Mouse (Mus musculus): ENCODE measurements at regions not wholly inside any gene's neighbourhood (a gene's known extent, or its start where the extent isn't known, plus 50 kb on each side); places are given as distances from the start of the nearest gene placed in this dataset.

GRCm38 (mm10) chr4:12743714-12744327 lies 572.0 kb upstream of the Fam92a start:
- no peaks in the 10 kb centered on the region for H3K36me3 ChIP-seq (replicated peaks)
- H3K27ac ChIP-seq (replicated peaks), result no peak overlapping the region
- DNase-seq (ENCODE audit: low spot score), result no peak
- no peaks in the 10 kb centered on the region for H3K9me3 ChIP-seq
- WGBS, result 66% methylated on average over 5 of the region's 5 CpGs
- no peaks in the 10 kb centered on the region for H3K27me3 ChIP-seq (replicated peaks; ENCODE audit: low read depth, poor library complexity, severe bottlenecking)
- no peak overlapping the region for H3K4me3 ChIP-seq
- H3K4me1 ChIP-seq, result no peaks in the 10 kb centered on the region

- Histone ChIP-seq H3K4me3 (no peak overlapping the region), H3K9me3 (no peaks in the 10 kb centered on the region), H3K27ac (replicated peaks) (no peak overlapping the region), H3K36me3 (replicated peaks) (no peaks in the 10 kb centered on the region), H3K4me1 (no peaks in the 10 kb centered on the region), H3K27me3 (replicated peaks; ENCODE audit: low read depth, poor library complexity, severe bottlenecking) (no peaks in the 10 kb centered on the region)
- no peak for DNase-seq (ENCODE audit: low spot score)
- WGBS, result 76% methylated on average over 3 of the region's 3 CpGs
Measured at GRCm38 (mm10) chr4:12736411-12736810, 564.6 kb upstream of the Fam92a start.

GRCm38 (mm10) chr4:12700189-12700588 lies 528.4 kb upstream of the Fam92a start:
- no peak overlapping the region for H3K27ac ChIP-seq (replicated peaks)
- H3K4me1 ChIP-seq, result peaks cover 3% of the 10 kb centered on the region; the same call in 1 of the 2 replicates
- H3K4me3 ChIP-seq, result no peak overlapping the region
- 85% methylated on average over 1 of the region's 1 CpGs for WGBS
- no peaks in the 10 kb centered on the region for H3K27me3 ChIP-seq (replicated peaks; ENCODE audit: low read depth, poor library complexity, severe bottlenecking)
- H3K36me3 ChIP-seq (replicated peaks), result no peaks in the 10 kb centered on the region
- no peaks in the 10 kb centered on the region for H3K9me3 ChIP-seq
- DNase-seq (ENCODE audit: low spot score), result no peak

GRCm38 (mm10) chr4:12677814-12678213 lies 506.0 kb upstream of the Fam92a start:
- Histone ChIP-seq H3K4me3 (no peak overlapping the region), H3K4me1 (peaks cover 9% of the 10 kb centered on the region), H3K9me3 (no peaks in the 10 kb centered on the region), H3K36me3 (replicated peaks) (no peaks in the 10 kb centered on the region), H3K27ac (replicated peaks) (peak overlapping the region; percentile 66), H3K27me3 (replicated peaks; ENCODE audit: low read depth, poor library complexity, severe bottlenecking) (no peaks in the 10 kb centered on the region)
- 56% methylated on average over 3 of the region's 3 CpGs for WGBS
- DNase-seq (ENCODE audit: low spot score), result peak; percentile 16

DNA sequence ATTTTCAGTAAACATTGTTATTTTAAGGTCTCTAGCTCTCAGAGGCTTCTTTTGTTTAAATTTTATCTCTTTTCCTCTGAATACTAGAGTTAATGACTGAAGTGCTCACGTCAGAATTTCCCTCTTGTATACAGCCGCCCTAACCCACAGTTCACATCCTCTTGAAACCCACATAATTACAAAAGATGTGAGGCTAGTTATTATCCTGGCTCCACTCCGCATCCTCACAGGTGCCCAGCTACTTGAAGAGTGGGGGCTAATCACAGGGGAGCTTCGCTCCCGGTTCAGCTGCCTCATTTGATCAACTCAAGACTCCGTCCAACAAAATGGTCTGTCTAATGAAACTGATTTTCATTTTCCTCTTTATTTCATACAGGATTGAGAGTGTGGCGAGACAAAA lies 499.6 kb upstream of the Fam92a start:
- no peaks in the 10 kb centered on the region for H3K36me3 ChIP-seq (replicated peaks)
- H3K9me3 ChIP-seq, result no peaks in the 10 kb centered on the region
- DNase-seq (ENCODE audit: low spot score), result no peak
- 75% methylated on average over 7 of the region's 7 CpGs for WGBS
- H3K4me3 ChIP-seq, result no peak overlapping the region
- H3K27ac ChIP-seq (replicated peaks), result no peak overlapping the region
- H3K27me3 ChIP-seq (replicated peaks; ENCODE audit: low read depth, poor library complexity, severe bottlenecking), result no peaks in the 10 kb centered on the region
- H3K4me1 ChIP-seq, result no peaks in the 10 kb centered on the region

GRCm38 (mm10) chr4:12663176-12663575 lies 491.4 kb upstream of the Fam92a start:
- H3K27me3 ChIP-seq (replicated peaks; ENCODE audit: low read depth, poor library complexity, severe bottlenecking), result no peaks in the 10 kb centered on the region
- peaks cover 3% of the 10 kb centered on the region; the same call in 1 of the 2 replicates for H3K4me1 ChIP-seq
- 22% methylated on average over 2 of the region's 2 CpGs for WGBS
- no peak overlapping the region for H3K27ac ChIP-seq (replicated peaks)
- no peak for DNase-seq (ENCODE audit: low spot score)
- H3K36me3 ChIP-seq (replicated peaks), result no peaks in the 10 kb centered on the region
- no peak overlapping the region for H3K4me3 ChIP-seq
- H3K9me3 ChIP-seq, result no peaks in the 10 kb centered on the region

DNA sequence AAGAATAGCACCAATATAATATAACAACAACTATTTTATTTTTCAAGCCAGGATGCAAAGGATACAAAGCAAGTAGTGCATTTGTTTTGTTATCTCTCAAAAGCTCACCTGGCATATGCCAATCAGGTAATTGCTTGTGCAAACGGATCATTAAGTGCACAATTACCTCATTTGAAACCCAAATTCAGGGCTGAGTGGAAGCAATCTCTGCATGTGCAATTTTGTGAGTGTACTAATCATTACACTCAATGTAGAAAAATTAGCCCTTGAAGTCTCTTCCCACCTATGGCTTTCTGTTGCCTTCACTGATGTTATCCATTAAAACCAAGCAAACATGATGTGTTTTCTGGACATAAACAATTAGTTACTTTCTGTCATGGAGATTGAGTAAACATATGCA lies 490.9 kb upstream of the Fam92a start:
- WGBS, result 48% methylated on average over 1 of the region's 1 CpGs
- Histone ChIP-seq H3K36me3 (replicated peaks) (no peaks in the 10 kb centered on the region), H3K27ac (replicated peaks) (no peak overlapping the region), H3K27me3 (replicated peaks; ENCODE audit: low read depth, poor library complexity, severe bottlenecking) (no peaks in the 10 kb centered on the region), H3K4me3 (no peak overlapping the region), H3K9me3 (no peaks in the 10 kb centered on the region), H3K4me1 (peaks cover 3% of the 10 kb centered on the region; the same call in 1 of the 2 replicates)
- DNase-seq (ENCODE audit: low spot score), result no peak

GRCm38 (mm10) chr4:12659084-12659483 lies 487.3 kb upstream of the Fam92a start:
- H3K4me1 ChIP-seq, result peaks cover 10% of the 10 kb centered on the region
- no peak overlapping the region for H3K4me3 ChIP-seq
- DNase-seq (ENCODE audit: low spot score), result no peak
- no peaks in the 10 kb centered on the region for H3K27me3 ChIP-seq (replicated peaks; ENCODE audit: low read depth, poor library complexity, severe bottlenecking)
- 64% methylated on average over 1 of the region's 1 CpGs for WGBS
- no peaks in the 10 kb centered on the region for H3K9me3 ChIP-seq
- no peak overlapping the region for H3K27ac ChIP-seq (replicated peaks)
- H3K36me3 ChIP-seq (replicated peaks), result no peaks in the 10 kb centered on the region

GRCm38 (mm10) chr4:12658594-12658993 lies 486.8 kb upstream of the Fam92a start:
- peak; percentile 24 for DNase-seq (ENCODE audit: low spot score)
- no peaks in the 10 kb centered on the region for H3K36me3 ChIP-seq (replicated peaks)
- 16% methylated on average over 6 of the region's 6 CpGs for whole genome bisulfite sequencing
- no peak overlapping the region for H3K27ac ChIP-seq (replicated peaks)
- H3K9me3 ChIP-seq, result no peaks in the 10 kb centered on the region
- H3K4me1 ChIP-seq, result peaks cover 10% of the 10 kb centered on the region
- H3K27me3 ChIP-seq (replicated peaks; ENCODE audit: low read depth, poor library complexity, severe bottlenecking), result no peaks in the 10 kb centered on the region
- H3K4me3 ChIP-seq, result no peak overlapping the region

- DNase-seq (ENCODE audit: low spot score), result no peak
- WGBS, result 89% methylated on average over 1 of the region's 1 CpGs
- Histone ChIP-seq H3K4me3 (no peak overlapping the region), H3K27ac (replicated peaks) (no peak overlapping the region), H3K36me3 (replicated peaks) (no peaks in the 10 kb centered on the region), H3K9me3 (no peaks in the 10 kb centered on the region), H3K4me1 (peaks cover 10% of the 10 kb centered on the region), H3K27me3 (replicated peaks; ENCODE audit: low read depth, poor library complexity, severe bottlenecking) (no peaks in the 10 kb centered on the region)
Measured at GRCm38 (mm10) chr4:12657820-12658219, 486.0 kb upstream of the Fam92a start.

- DNase-seq (ENCODE audit: low spot score), result no peak
- Histone ChIP-seq H3K27me3 (replicated peaks; ENCODE audit: low read depth, poor library complexity, severe bottlenecking) (no peaks in the 10 kb centered on the region), H3K27ac (replicated peaks) (no peak overlapping the region), H3K4me1 (peaks cover 10% of the 10 kb centered on the region), H3K9me3 (no peaks in the 10 kb centered on the region), H3K4me3 (no peak overlapping the region), H3K36me3 (replicated peaks) (no peaks in the 10 kb centered on the region)
- 88% methylated on average over 6 of the region's 6 CpGs for WGBS
Measured at GRCm38 (mm10) chr4:12656924-12657603, 485.2 kb upstream of the Fam92a start.

DNA sequence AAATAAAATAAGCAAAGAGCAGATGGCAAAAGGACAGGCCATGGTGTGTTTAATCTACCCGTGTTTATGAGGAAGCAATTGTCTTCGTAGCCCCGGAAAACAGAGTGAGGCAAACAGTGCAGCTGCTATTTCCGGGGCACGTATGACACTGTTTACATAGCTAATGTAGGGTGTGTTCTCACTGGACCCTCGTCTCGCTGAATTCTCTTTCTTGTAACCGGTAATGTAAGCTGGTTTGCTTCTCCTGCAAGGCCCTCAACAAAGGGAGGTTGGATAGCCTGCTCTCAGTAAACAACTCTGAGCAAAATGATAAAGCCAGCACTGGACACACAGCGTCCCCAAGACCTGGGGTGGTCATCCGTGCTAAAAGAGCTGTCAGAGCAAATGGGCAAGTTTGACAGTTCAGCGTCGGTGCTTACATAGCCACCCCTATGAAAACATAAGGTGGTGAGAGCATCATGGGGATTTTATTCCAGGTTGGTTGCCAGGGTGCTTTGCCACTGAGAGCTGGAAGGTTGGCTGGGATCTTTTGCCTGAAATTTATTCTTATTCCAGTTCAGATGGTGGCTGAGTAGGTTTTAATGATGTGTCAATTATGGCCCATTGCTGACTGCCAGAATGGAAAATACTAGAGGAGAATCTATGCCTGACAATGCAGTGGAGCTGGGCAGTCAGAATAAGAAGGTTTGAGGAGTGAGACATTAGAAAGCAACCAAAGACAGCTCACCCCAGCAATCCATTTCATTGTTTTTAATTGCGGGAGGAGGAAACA lies 483.8 kb upstream of the Fam92a start:
- Histone ChIP-seq H3K9me3 (no peaks in the 10 kb centered on the region), H3K4me3 (no peak overlapping the region), H3K27me3 (replicated peaks; ENCODE audit: low read depth, poor library complexity, severe bottlenecking) (no peaks in the 10 kb centered on the region), H3K4me1 (peaks cover 10% of the 10 kb centered on the region), H3K27ac (replicated peaks) (no peak overlapping the region; the same call in 1 of the 2 replicates), H3K36me3 (replicated peaks) (no peaks in the 10 kb centered on the region)
- DNase-seq (ENCODE audit: low spot score), result no peak
- 60% methylated on average over 13 of the region's 13 CpGs for WGBS
